ENCODE assay signal across 26 mouse cellular contexts in the genomic region with DNA sequence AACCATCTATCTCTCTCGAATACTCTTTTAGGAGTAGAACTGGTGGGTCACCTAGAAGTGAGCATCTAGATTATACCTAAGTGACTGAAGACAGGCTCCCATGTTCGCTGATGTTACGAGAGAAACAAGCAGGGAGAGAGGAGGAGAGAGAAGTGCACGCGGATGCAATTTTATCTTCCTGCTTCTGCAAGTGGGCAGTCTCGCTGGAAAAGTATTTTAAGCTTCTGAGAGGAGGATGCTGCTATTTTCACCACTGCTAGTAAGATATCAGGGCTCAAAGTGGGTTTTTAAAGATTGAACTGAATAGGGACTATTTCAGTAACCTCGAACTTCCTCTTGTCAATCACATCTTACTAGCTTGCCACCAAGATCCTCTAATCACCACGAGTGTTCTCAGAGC. TPM values are rescaled to one million over a fixed set of nuclear protein-coding genes. Genes with fewer than 3 reads are reported as not detected.
DNase-seq lines count a peak whose midpoint lies in the region; ATAC-seq and TF ChIP-seq lines count a peak whose summit lies in the region.
"Had no signal": no experiment of that assay in that cellular context is flagged by ENCODE, and none has a peak within 500 bp of the region (broad histone marks: within the 10 kb centered on the region; RNA-seq: fewer than 3 reads in every experiment).

No protein-coding gene starts in this region.

- no peak for TF ChIP-seq CTCF in left cerebral cortex, adult 2 months (IDR thresholded peaks at IDR 0.05)
- TF ChIP-seq CTCF in olfactory bulb, adult 2 months (IDR thresholded peaks at IDR 0.05; ENCODE audit: insufficient read depth, low read depth, low read length): no peak

- H3K9me3 ChIP-seq in heart, embryonic 11.5 days (replicated peaks; ENCODE audit: control insufficient read depth, low read length): no peaks in the 10 kb centered on the region
- no peaks in the 10 kb centered on the region; the same call in 1 of the 2 replicates for H3K9me3 ChIP-seq in hindbrain, embryonic 14.5 days (ENCODE audit: control insufficient read depth, low read length)
- H3K9me3 ChIP-seq: embryonic facial prominence, embryonic 15.5 days; limb, embryonic 13.5 days; liver, embryonic 13.5 days; midbrain, embryonic 12.5 days; neural tube, embryonic 15.5 days; stomach, embryonic 15.5 days had no signal

- WGBS in heart, embryonic 11.5 days (ENCODE audit: insufficient replicate concordance): 25% methylated on average over 8 of the region's 8 CpGs
- 26% methylated on average over 8 of the region's 8 CpGs for WGBS in olfactory bulb, adult 2 months
- WGBS in hindbrain, embryonic 14.5 days: 78% methylated on average over 8 of the region's 8 CpGs

- H3K36me3 ChIP-seq in heart, embryonic 11.5 days (ENCODE audit: control insufficient read depth, insufficient read depth, low read length): no peaks in the 10 kb centered on the region
- H3K36me3 ChIP-seq in hindbrain, embryonic 14.5 days (replicated peaks; ENCODE audit: control insufficient read depth, insufficient read depth): no peaks in the 10 kb centered on the region
- H3K36me3 ChIP-seq: embryonic facial prominence, embryonic 15.5 days; limb, embryonic 13.5 days; liver, embryonic 13.5 days; midbrain, embryonic 12.5 days; neural tube, embryonic 15.5 days; stomach, embryonic 15.5 days had no signal

- H3K4me2 ChIP-seq in heart, embryonic 11.5 days: 0 out of 2 replicates have a peak overlapping the region, but pooled peaks have one; percentile 24
- no peak overlapping the region for H3K4me2 ChIP-seq in hindbrain, embryonic 14.5 days (replicated peaks)
- H3K4me2 ChIP-seq: embryonic facial prominence, embryonic 15.5 days; limb, embryonic 13.5 days; liver, embryonic 13.5 days; midbrain, embryonic 12.5 days; neural tube, embryonic 15.5 days; stomach, embryonic 15.5 days had no signal

- DNase-seq in heart, adult 11 months: no peak
- no peak for DNase-seq in left cerebral cortex, adult 2 months (ENCODE audit: extremely low spot score in 1 of 2, low spot score in 2 of 2)
- no peak for DNase-seq in left cerebral cortex, adult 8-10 months (ENCODE audit: low spot score in 2 of 2)
- DNase-seq in hindbrain, embryonic 14.5 days (ENCODE audit: low spot score): no peak
- DNase-seq: adrenal gland, postnatal 25 days; cerebellum, adult 9-10 months; gastrocnemius, postnatal 10 days; heart, adult 2 months; kidney, adult 11 months; liver, embryonic 13.5 days; lung, adult 2 months; lung, postnatal 14 days; thymus, adult 18-20 months; thymus, postnatal 4 days had no signal

- no peaks in the 10 kb centered on the region for H3K27me3 ChIP-seq in heart, embryonic 11.5 days (ENCODE audit: control insufficient read depth, insufficient read depth, low read length)
- H3K27me3 ChIP-seq in hindbrain, embryonic 14.5 days (ENCODE audit: control insufficient read depth, insufficient read depth, low read length): no peaks in the 10 kb centered on the region
- H3K27me3 ChIP-seq: embryonic facial prominence, embryonic 15.5 days; limb, embryonic 13.5 days; liver, embryonic 13.5 days; midbrain, embryonic 12.5 days; neural tube, embryonic 15.5 days; stomach, embryonic 15.5 days had no signal

- intact Hi-C loops in left cerebral cortex, adult 2 months (cut with DNase I): no loop called here

- H3K4me3 ChIP-seq in heart, embryonic 11.5 days (ENCODE audit: low read depth, low read length): no peak overlapping the region
- no peak overlapping the region for H3K4me3 ChIP-seq in left cerebral cortex, adult 2 months
- no peak overlapping the region for H3K4me3 ChIP-seq in olfactory bulb, adult 2 months (ENCODE audit: insufficient read depth, low read depth, low read length)
- H3K4me3 ChIP-seq in hindbrain, embryonic 14.5 days (replicated peaks; ENCODE audit: low read length): no peak overlapping the region
- H3K4me3 ChIP-seq: embryonic facial prominence, embryonic 15.5 days; heart, adult 2 months; limb, embryonic 13.5 days; liver, embryonic 13.5 days; midbrain, embryonic 12.5 days; neural tube, embryonic 15.5 days; stomach, embryonic 15.5 days had no signal

- TF ChIP-seq POLR2A in olfactory bulb, adult 2 months (IDR thresholded peaks at IDR 0.05; ENCODE audit: insufficient read depth, low read depth, low read length): no peak

- no peak overlapping the region for H3K27ac ChIP-seq in heart, embryonic 11.5 days (ENCODE audit: low read depth, low read length)
- peak overlapping the region; percentile 40; the same call in 1 of the 2 replicates for H3K27ac ChIP-seq in left cerebral cortex, adult 2 months
- peak overlapping the region; percentile 95 for H3K27ac ChIP-seq in olfactory bulb, adult 2 months (ENCODE audit: insufficient read depth, low read depth, low read length)
- no peak overlapping the region for H3K27ac ChIP-seq in hindbrain, embryonic 14.5 days
- H3K27ac ChIP-seq: embryonic facial prominence, embryonic 15.5 days; heart, adult 2 months; kidney, postnatal 0 days; limb, embryonic 13.5 days; liver, embryonic 13.5 days; midbrain, embryonic 12.5 days; neural tube, embryonic 15.5 days; stomach, embryonic 15.5 days had no signal

- peaks cover 3% of the 10 kb centered on the region; the same call in 1 of the 2 replicates for H3K4me1 ChIP-seq in heart, embryonic 11.5 days (ENCODE audit: control insufficient read depth, insufficient read depth, low read length)
- H3K4me1 ChIP-seq in olfactory bulb, adult 2 months (ENCODE audit: control insufficient read depth, insufficient read depth, low read length): 0 out of 2 replicates have a peak, but pooled peaks cover 5% of the 10 kb centered on the region
- H3K4me1 ChIP-seq in hindbrain, embryonic 14.5 days (replicated peaks; ENCODE audit: control insufficient read depth, insufficient read depth, low read length): no peaks in the 10 kb centered on the region
- H3K4me1 ChIP-seq: embryonic facial prominence, embryonic 15.5 days; limb, embryonic 13.5 days; liver, embryonic 13.5 days; midbrain, embryonic 12.5 days; neural tube, embryonic 15.5 days; stomach, embryonic 15.5 days had no signal

- no peak for ATAC-seq in heart, embryonic 11.5 days (replicated peaks; ENCODE audit: insufficient number of reproducible peaks, low FRiP score, low TSS enrichment)
- peak; percentile 26; the same call in 1 of the 2 replicates for ATAC-seq in granulocyte monocyte progenitor cell, adult 5-6 weeks (replicated peaks; ENCODE audit: poor library complexity, severe bottlenecking)
- ATAC-seq in erythroblast, adult 5-6 weeks (replicated peaks; ENCODE audit: low FRiP score, poor library complexity, severe bottlenecking): no peak
- no peak for ATAC-seq in hindbrain, embryonic 14.5 days (ENCODE audit: low FRiP score)
- ATAC-seq: CD4-positive, CD25-positive, alpha-beta regulatory T cell, adult 4 months; forebrain, embryonic 16.5 days had no signal

- H3K9ac ChIP-seq in heart, embryonic 11.5 days (ENCODE audit: low read depth, low read length): no peak overlapping the region
- H3K9ac ChIP-seq in hindbrain, embryonic 14.5 days: no peak overlapping the region
- H3K9ac ChIP-seq: embryonic facial prominence, embryonic 15.5 days; limb, embryonic 13.5 days; liver, embryonic 13.5 days; midbrain, embryonic 12.5 days; neural tube, embryonic 15.5 days; stomach, embryonic 15.5 days had no signal

RNA-seq across cellular contexts. Expression of gene Thumpd2, which starts 38.0 kb away (rescaled TPM):
- 11.0 and 12.0 TPM in 2 replicates for polyA plus RNA-seq in heart, embryonic 11.5 days (2014; fragmentation: Nextera tagmentation; extraction: Ambion mirVana)
- 1 to 10 TPM; 6.2 to 6.3 TPM for total RNA-seq in left cerebral cortex, adult 2 months (2021)
- 1 to 10 TPM; 7.0 to 7.3 (median 7.1) TPM for total RNA-seq in left cerebral cortex, adult 8-10 months (2022)
- 8.4 and 11.7 TPM in 2 replicates for total RNA-seq in granulocyte monocyte progenitor cell, adult 5-6 weeks (2014; fragmentation: Nextera tagmentation)
- 11.3 and 15.8 TPM in 2 replicates for total RNA-seq in granulocyte monocyte progenitor cell, adult 5-6 weeks (2017)
- not detected in 2 replicates for polyA plus RNA-seq in olfactory bulb, adult 2 months (2012; ENCODE audit: insufficient read depth, insufficient read length, low replicate concordance, missing spikeins)
- total RNA-seq in erythroblast, adult 5-6 weeks (2015; ENCODE audit: low replicate concordance): 3.3 and 3.6 TPM in 2 replicates
- 1.4 and 2.5 TPM in 2 replicates for total RNA-seq in erythroblast, adult 5-6 weeks (2017; ENCODE audit: low replicate concordance)
- polyA plus RNA-seq in hindbrain, embryonic 14.5 days (2014; fragmentation: Nextera tagmentation; extraction: Ambion mirVana): 8.8 and 9.8 TPM in 2 replicates

Comparison
In these comparisons a context has a peak if more than half of its experiments do, and no peak if none do; other contexts are left out.
1. H3K27ac ChIP-seq: peak in left cerebral cortex, adult 2 months (single experiment) and olfactory bulb, adult 2 months (single experiment); none in heart, embryonic 11.5 days (single experiment) and hindbrain, embryonic 14.5 days (single experiment).